Mouse (Mus musculus): ENCODE data around the gene Dhrs7b.

The Dhrs7b gene

GRCm38 (mm10) chr11:60895915-60896314, 65.5 kb downstream of the Dhrs7b start:
- DNase-seq (ENCODE audit: low read depth) = no peak

- no peak for DNase-seq (ENCODE audit: low read depth)
These were observed 71.6 kb downstream of the Dhrs7b start for GRCm38 (mm10) chr11:60902001-60902400.

GRCm38 (mm10) chr11:60902486-60902885, 72.1 kb downstream of the Dhrs7b start:
- no peak for DNase-seq (ENCODE audit: low read depth)

- DNase-seq (ENCODE audit: low read depth) = no peak
These were observed 73.2 kb downstream of the Dhrs7b start for GRCm38 (mm10) chr11:60903661-60904061.

GRCm38 (mm10) chr11:60905407-60906120, 75.1 kb downstream of the Dhrs7b start:
- no peak for DNase-seq (ENCODE audit: low read depth)

GRCm38 (mm10) chr11:60906449-60906848, 76.0 kb downstream of the Dhrs7b start:
- no peak for DNase-seq (ENCODE audit: low read depth)

- DNase-seq (ENCODE audit: low read depth) = no peak
These were observed 77.6 kb downstream of the Dhrs7b start for GRCm38 (mm10) chr11:60908073-60908472.

- no peak for DNase-seq (ENCODE audit: low read depth)
These were observed 79.2 kb downstream of the Dhrs7b start for GRCm38 (mm10) chr11:60909626-60910025.

All from naive thymus-derived CD4-positive, alpha-beta T cell, adult 2 months (primary cell).